ENCODE assay signal across 7 mouse cellular contexts in the genomic region with DNA sequence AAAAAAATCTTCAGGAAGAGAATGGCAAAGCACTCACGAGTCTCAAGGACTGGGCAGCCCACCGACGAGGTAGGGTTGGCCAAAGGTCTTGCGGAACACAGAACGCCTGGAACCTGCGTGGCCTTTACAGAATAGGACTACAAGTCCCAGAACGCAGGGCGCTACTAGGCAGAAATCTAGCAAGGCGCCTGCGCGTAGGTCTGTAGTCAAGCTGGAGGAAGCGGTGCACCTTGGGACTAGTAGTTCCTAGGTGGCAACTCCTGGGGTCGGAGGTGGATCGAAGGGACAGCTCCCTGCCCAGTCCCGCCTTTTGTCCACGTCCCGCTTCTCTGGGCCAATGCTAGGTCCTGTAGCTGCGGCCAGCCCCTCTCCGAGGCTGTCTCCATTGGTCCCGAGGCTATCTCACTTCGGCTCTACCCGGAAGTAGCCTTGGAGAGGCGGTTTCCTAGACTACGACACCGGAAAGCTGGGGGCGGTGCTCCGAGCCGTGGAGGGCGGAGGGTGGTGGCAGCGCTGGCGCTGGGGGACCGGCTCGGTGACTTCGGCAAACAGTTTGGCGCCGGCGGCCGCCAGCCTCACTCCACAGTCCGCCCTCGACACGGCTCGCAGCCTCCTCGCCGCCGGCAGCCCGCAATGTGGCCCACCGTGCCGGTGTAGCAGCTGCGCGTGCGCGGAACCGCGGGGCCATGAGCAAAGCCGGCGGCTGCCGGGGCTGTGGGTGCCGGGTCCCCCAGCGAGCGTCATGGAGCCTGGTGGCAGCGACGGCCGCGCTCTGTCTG. TPM values are rescaled to one million over a fixed set of nuclear protein-coding genes. Genes with fewer than 3 reads are reported as not detected.
DNase-seq lines count a peak whose midpoint lies in the region; ATAC-seq and TF ChIP-seq lines count a peak whose summit lies in the region.

A gene (plus strand): TSS at position 491 of the 779 bp plus-strand sequence.

- peak within 1 kb of the TSS; percentile 85 for H3K27ac ChIP-seq in embryonic facial prominence, embryonic 10.5 days (replicated peaks)
- peak within 1 kb of the TSS; percentile 80 for H3K27ac ChIP-seq in intestine, postnatal 0 days (ENCODE audit: low read depth, low read length)
- peak within 1 kb of the TSS; percentile 91 for H3K27ac ChIP-seq in midbrain, embryonic 12.5 days (replicated peaks)
- peak within 1 kb of the TSS; percentile 82 for H3K27ac ChIP-seq in small intestine, adult 2 months (ENCODE audit: insufficient read depth, low read depth, low read length)

- WGBS in embryonic facial prominence, embryonic 10.5 days: under 1% methylated on average over 64 of the region's 64 CpGs
- WGBS in intestine, postnatal 0 days: under 1% methylated on average over 59 of the region's 64 CpGs
- under 1% methylated on average over 64 of the region's 64 CpGs for WGBS in midbrain, embryonic 12.5 days
- 1% methylated on average over 63 of the region's 64 CpGs for WGBS in small intestine, adult 2 months

- no peaks in the 10 kb centered on the region for H3K27me3 ChIP-seq in embryonic facial prominence, embryonic 10.5 days (replicated peaks; ENCODE audit: low read depth, poor library complexity, severe bottlenecking)
- H3K27me3 ChIP-seq in intestine, postnatal 0 days (replicated peaks; ENCODE audit: control insufficient read depth, insufficient read depth, low read length): no peaks in the 10 kb centered on the region
- H3K27me3 ChIP-seq in midbrain, embryonic 12.5 days: no peaks in the 10 kb centered on the region
- no peaks in the 10 kb centered on the region for H3K27me3 ChIP-seq in small intestine, adult 2 months (ENCODE audit: control insufficient read depth, insufficient read depth, low read length)

- intact Hi-C loops in left cerebral cortex, postnatal 4 days (cut with DNase I): no loop called here

- H3K4me1 ChIP-seq in embryonic facial prominence, embryonic 10.5 days: peaks cover 30% of the 10 kb centered on the region
- 0 out of 2 replicates have a peak, but pooled peaks cover 3% of the 10 kb centered on the region for H3K4me1 ChIP-seq in intestine, postnatal 0 days (replicated peaks; ENCODE audit: control insufficient read depth, insufficient read depth, low read length)
- H3K4me1 ChIP-seq in midbrain, embryonic 12.5 days: peaks cover 19% of the 10 kb centered on the region
- peaks cover 5% of the 10 kb centered on the region for H3K4me1 ChIP-seq in small intestine, adult 2 months (ENCODE audit: control insufficient read depth, insufficient read depth, insufficient read length, low read length)

- peak within 1 kb of the TSS; percentile 85 for H3K9ac ChIP-seq in intestine, postnatal 0 days (ENCODE audit: low read depth, low read length)
- peak within 1 kb of the TSS; percentile 82 for H3K9ac ChIP-seq in midbrain, embryonic 12.5 days (replicated peaks)

- H3K4me2 ChIP-seq in intestine, postnatal 0 days (replicated peaks; ENCODE audit: low read depth): peak within 1 kb of the TSS; percentile 95
- peak within 1 kb of the TSS; percentile 97 for H3K4me2 ChIP-seq in midbrain, embryonic 12.5 days (replicated peaks)

- no peaks in the 10 kb centered on the region for H3K9me3 ChIP-seq in embryonic facial prominence, embryonic 10.5 days
- no peaks in the 10 kb centered on the region for H3K9me3 ChIP-seq in intestine, postnatal 0 days (ENCODE audit: control insufficient read depth)
- no peaks in the 10 kb centered on the region for H3K9me3 ChIP-seq in midbrain, embryonic 12.5 days

- peak within 1 kb of the TSS; percentile 97 for H3K4me3 ChIP-seq in embryonic facial prominence, embryonic 10.5 days
- peak within 1 kb of the TSS; percentile 95 for H3K4me3 ChIP-seq in intestine, postnatal 0 days (ENCODE audit: low read depth, low read length)
- H3K4me3 ChIP-seq in midbrain, embryonic 12.5 days: peak within 1 kb of the TSS; percentile 93
- H3K4me3 ChIP-seq in small intestine, adult 2 months (ENCODE audit: low read depth, low read length): peak within 1 kb of the TSS; percentile 87

- DNase-seq in adrenal gland, postnatal 10 days: peak; percentile 96
- peak; percentile 96 for DNase-seq in embryonic facial prominence, embryonic 10.5 days (ENCODE audit: low spot score)
- peak; percentile 93 for DNase-seq in gonadal fat pad, adult 2 months (ENCODE audit: low read depth)
- peak; percentile 98 for DNase-seq in left cerebral cortex, postnatal 4 days

- peak; percentile 99 for ATAC-seq in intestine, postnatal 0 days
- peak; percentile 99 for ATAC-seq in midbrain, embryonic 12.5 days (ENCODE audit: low FRiP score, low read depth)

- TF ChIP-seq POLR2A in small intestine, adult 2 months (IDR thresholded peaks at IDR 0.05; ENCODE audit: low read depth, low read length): peak; percentile 85

- 0 out of 2 replicates have a peak, but pooled peaks cover 1% of the 10 kb centered on the region for H3K36me3 ChIP-seq in embryonic facial prominence, embryonic 10.5 days (replicated peaks)
- H3K36me3 ChIP-seq in intestine, postnatal 0 days (ENCODE audit: control insufficient read depth, insufficient read depth): no peaks in the 10 kb centered on the region
- no peaks in the 10 kb centered on the region for H3K36me3 ChIP-seq in midbrain, embryonic 12.5 days
- H3K36me3 ChIP-seq in small intestine, adult 2 months (ENCODE audit: control insufficient read depth, insufficient read depth, low read length): peaks cover 3% of the 10 kb centered on the region

- no peak for TF ChIP-seq CTCF in intestine, postnatal 0 days (IDR thresholded peaks at IDR 0.05; ENCODE audit: low read depth)
- TF ChIP-seq CTCF in small intestine, adult 2 months (IDR thresholded peaks at IDR 0.05; ENCODE audit: extremely low read depth, insufficient read length, insufficient replicate concordance, low read depth, low read length): no peak

RNA-seq across cellular contexts. Expression of the gene that starts here (rescaled TPM):
- total RNA-seq in adrenal gland, postnatal 10 days (2021): 10 to 100 TPM; 75.4 to 77.1 TPM
- 18.9 and 19.1 TPM in 2 replicates for polyA plus RNA-seq in embryonic facial prominence, embryonic 10.5 days (2016; fragmentation: Nextera tagmentation; extraction: Ambion mirVana)
- 8.8 and 11.0 TPM in 2 replicates for polyA plus RNA-seq in gonadal fat pad, adult 2 months (2012; rRNA removed)
- polyA plus RNA-seq in intestine, postnatal 0 days (2015; fragmentation: Nextera tagmentation; extraction: Ambion mirVana): 8.5 and 9.6 TPM in 2 replicates
- 10 to 100 TPM; 47.1 to 47.5 TPM for total RNA-seq in left cerebral cortex, postnatal 4 days (2021)
- polyA plus RNA-seq in midbrain, embryonic 12.5 days (2016; fragmentation: Nextera tagmentation; extraction: Ambion mirVana): 26.6 and 29.2 TPM in 2 replicates
- 2.8 and 7.2 TPM in 2 replicates for polyA plus RNA-seq in small intestine, adult 2 months (2012; rRNA removed)

Comparison
In these comparisons a context has a peak if more than half of its experiments do, and no peak if none do; other contexts are left out.
1. Peak in every context shown above with its lines: DNase-seq, ATAC-seq, H3K4me3 ChIP-seq and H3K27ac ChIP-seq.